Mouse (Mus musculus) right cerebral cortex, postnatal 4 days (tissue): ENCODE data around the gene Gm26602.
"Not testable (repeated sequence)": the region's sequence is repeated elsewhere in the genome, so short reads cannot be mapped to it uniquely, and the experiment has no call there.

ENCODE experiments used
- DNase-seq: peaks from one replicate; pipeline ENCODE4 v3.0.0-alpha.2; 2022

Gm26602 gene

DNA sequence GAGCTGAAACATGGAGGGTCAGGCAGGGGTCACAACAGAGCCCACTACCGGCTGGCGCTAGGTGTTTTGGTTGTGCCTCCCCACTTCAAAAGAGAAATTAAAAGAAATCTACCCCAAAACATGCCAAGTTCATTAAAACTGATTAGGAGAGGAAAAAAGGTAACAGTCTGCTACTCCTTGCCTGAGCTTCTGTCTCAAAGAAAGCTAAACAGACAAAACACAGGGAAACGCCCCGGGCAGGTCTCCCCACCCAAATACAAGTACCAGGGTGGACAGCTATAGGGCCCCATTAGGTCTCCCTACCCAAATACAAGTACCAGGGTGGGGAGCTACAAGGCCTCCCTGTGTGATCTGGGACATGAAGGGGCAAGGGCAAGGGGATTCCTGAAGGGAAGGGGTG is at the start of gene Gm26602:
TSS of gene Gm26602 (plus strand) at position 301 of the 400 bp plus-strand sequence.
- DNase-seq: no peak

DNA sequence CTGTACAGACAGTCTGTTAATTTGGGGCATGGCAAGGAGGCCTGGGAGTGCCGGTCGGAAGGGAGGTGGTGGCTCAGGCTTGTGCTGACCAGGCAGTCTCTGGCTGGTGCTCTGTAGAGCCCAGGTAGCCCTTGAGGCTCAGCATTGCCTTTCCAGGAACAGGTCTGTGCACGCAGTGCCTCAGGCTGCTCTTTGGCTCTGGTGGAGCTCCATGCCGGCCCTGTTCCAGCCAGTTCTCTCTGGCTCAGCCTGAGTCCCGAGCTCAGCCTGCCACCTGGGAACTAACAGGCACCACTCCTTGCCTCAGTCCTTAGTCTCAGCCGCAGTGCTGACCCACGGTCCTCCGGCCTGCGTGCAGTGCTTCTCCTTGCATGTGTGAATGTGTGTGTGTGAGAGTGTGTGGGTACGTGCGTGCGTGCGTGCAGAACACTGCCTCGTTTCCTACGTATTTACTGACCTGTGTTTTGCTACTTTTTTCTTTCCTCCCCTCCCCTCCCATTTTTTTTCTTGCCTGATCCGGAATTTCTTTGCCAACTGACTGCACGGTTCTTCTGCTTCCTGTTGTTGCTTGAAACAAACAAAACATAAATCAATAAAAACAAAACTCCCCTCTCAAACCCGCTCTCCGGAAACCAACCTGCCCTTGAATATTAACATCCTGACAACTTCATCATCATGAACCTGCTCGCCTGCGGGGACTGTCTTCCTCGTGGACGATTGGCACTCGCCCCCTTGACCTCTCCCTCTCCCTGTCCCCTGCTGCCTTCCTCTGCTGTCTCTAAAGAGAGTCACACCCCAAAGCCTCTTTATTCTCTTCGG is 49.2 kb upstream of the Gm26602 start:
- no peak for DNase-seq

DNA sequence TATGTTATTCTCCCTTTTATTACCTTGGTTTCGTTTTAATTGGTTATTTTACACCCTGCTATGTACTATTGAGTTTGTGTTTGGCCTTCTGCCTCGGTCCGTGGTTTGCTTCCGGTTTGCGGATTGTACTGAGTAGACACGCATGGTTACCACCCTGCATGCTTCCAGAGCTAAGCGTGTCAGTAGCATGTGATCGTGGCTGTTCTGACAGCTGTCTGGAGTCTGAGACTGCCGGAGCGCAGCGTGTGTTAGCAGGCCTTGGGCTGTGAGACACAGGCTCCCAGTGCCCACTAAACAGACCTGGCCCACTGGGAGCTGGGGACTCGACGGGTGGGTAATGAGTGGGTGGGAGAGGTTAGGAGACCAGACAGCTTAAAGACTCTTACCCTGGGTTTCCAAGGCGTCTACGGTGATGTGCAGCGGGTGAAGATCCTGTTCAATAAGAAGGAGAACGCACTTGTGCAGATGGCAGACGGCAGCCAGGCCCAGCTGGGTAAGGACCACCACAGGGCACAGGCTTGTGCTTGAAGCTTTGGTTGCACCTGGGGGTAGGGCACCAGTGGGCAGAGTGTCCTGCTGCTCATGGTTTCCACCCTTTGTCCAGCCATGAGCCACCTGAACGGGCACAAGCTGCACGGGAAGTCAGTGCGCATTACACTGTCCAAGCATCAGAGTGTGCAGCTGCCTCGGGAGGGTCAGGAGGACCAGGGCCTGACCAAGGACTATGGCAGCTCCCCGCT is 48.4 kb upstream of the Gm26602 start:
- peak; percentile 12 for DNase-seq

DNA sequence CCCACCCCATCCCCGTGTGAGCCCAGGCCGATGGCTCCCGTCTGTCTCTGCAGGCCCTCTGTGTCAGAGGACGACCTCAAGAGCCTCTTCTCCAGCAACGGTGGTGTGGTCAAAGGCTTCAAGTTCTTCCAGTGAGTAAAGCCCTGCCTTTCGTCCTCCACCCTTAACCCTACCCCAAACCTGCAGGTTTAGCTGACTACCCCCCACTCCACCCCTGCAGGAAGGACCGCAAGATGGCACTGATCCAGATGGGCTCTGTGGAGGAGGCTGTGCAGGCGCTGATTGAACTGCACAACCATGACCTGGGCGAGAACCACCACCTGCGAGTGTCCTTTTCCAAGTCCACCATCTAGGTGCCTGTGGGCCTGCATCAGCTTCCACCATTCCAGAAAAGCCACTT is 47.7 kb upstream of the Gm26602 start:
- peak; percentile 29 for DNase-seq

GRCm38 (mm10) chr10:79864351-79865188 is 46.1 kb upstream of the Gm26602 start:
- no peak for DNase-seq

- DNase-seq: peak; percentile 14
These were observed 45.5 kb upstream of the Gm26602 start for GRCm38 (mm10) chr10:79865189-79865601.

- DNase-seq: no peak
These were observed 44.8 kb upstream of the Gm26602 start for GRCm38 (mm10) chr10:79865801-79866295.

GRCm38 (mm10) chr10:79866601-79867000 is 44.1 kb upstream of the Gm26602 start:
- no peak for DNase-seq

DNA sequence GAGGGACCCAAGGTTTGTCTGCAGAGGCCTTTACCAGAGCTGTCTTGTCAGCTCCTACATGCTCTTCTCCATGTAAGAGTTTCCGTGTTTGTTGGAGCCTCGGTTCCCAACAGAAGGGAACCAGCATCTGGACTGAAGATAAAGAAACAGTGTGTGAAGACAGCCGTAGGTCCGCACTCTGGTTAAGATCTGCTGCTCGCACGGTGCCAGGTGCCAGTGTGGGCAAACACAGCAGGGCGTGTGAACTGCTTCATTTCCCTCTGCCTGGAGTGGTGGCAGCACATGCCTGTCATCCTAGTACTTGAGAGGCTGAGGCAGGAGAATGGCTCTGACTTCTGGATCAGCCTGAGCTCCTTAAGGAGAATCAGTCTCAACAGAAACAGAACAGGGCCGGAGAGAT is 38.8 kb upstream of the Gm26602 start:
- DNase-seq: no peak

GRCm38 (mm10) chr10:79872862-79873261 is 37.8 kb upstream of the Gm26602 start:
- no peak for DNase-seq

GRCm38 (mm10) chr10:79873313-79873712 is 37.3 kb upstream of the Gm26602 start:
- no peak for DNase-seq

- no peak for DNase-seq
These were observed 36.9 kb upstream of the Gm26602 start for GRCm38 (mm10) chr10:79873715-79874289.

DNA sequence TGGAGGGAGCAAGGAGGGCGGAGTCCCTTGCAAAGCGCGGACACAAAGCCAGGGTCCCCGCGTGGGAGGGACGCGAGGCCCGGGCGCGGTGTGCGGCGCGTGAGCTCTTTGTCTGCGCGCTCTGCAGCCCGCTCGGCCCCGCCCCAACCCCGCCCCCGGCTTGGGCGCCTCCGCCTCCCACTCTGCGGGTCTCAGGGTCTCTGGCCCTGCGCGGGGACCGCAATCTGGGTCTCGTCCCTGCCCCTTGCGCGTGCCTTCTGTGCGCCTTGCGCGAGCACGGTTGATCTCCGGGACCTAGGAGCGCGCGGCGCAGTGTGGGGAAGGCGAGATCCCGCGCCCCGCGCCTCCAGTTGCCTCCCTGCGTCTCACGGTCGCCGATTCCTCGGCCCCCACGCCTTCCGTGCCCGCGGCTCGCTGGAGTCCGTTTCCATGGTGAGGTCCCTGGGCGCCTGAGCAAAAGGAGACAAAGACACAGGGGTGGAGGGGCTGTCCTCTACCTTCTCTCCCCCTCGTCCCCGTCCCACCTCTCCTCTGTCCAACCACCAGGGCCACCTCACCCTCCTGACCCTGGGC is 36.3 kb upstream of the Gm26602 start, which contains the start of the genes Prtn3 and Plppr3:
TSS of gene Prtn3 (plus strand) at position 187 of the 573 bp plus-strand sequence.
TSS of gene Plppr3 (minus strand) at position 345 of the 573 bp plus-strand sequence.
- peak; percentile 73 for DNase-seq

DNA sequence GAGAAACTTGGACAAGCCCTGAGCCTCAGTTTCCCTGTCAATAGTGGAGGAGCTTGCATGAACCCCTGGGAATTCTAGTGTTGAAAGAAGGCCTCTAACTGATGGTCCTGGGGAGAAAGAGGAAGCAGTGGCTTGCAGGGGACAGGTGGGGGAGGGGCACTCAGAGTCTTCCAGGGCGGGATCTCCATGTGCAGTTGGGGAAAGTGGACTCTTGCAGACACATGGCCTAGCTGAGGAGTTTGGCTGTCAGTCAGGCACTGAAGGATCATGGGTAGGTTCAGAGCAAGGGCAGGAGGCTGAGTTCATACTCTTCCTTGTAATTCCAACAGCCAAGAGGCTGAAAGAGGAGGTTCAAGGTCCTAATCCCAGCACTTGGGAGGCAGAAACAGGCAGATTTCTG is 33.5 kb upstream of the Gm26602 start:
- no peak for DNase-seq

DNA sequence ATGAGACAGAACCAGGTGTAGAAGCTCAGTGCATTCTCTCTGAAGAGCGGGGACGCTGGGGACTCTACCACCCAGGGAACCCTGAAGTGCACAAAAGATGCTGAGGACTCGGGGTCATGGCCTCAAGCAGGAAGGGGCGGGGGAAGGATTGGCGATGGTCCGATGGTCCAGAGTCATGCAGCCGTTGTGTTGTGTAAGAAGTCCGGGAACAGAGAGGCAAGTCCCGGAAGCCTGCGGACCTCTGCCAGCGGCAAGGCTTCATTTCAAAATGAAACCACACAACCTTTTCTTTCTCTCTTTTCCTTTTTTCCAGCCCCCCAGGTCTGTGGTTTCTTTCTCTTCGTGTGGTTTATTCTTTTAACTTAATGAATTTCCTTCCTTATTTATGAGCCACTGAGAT is 32.9 kb upstream of the Gm26602 start:
- no peak for DNase-seq

DNA sequence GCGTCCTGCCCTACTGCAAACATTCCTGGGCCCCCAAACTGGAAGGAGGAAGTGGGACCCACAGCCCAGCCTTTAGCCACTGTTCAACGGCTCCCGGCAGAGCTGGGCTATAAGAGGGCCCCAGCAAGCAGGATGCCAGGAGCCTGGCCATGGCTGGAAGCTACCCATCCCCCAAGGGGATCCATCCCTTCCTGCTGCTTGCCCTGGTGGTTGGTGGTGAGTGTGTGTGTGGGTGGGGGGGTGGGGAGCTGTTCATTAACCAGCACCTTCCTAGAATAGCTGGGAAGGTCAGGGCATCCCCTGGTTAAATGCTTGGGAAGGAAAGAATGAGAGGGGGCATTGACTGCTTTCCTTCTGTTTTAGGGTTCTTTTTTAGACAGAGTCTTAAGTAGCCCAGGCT is 31.1 kb upstream of the Gm26602 start:
- DNase-seq: no peak

- no peak for DNase-seq
These were observed 29.9 kb upstream of the Gm26602 start for GRCm38 (mm10) chr10:79880721-79881120.

DNA sequence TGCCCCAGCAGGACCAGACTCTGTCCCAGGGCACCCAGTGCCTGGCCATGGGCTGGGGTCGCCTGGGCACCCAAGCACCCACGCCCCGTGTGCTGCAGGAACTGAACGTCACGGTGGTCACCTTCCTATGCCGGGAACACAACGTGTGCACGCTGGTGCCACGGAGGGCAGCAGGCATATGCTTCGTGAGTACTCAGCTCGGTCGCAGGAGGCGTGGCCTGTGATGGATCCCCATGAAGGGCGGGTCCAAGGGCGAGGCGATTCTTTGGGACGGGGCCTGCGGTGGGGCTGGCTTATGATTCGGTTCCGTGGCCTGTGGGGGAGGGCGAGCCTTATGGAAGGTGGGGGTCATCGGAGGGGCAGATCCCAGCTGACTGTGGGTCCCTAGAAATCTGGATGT is 28.7 kb upstream of the Gm26602 start:
- DNase-seq: no peak

- DNase-seq: peak; percentile 85
These were observed 27.2 kb upstream of the Gm26602 start for GRCm38 (mm10) chr10:79883297-79884084.

- DNase-seq: peak; percentile 56
These were observed 26.2 kb upstream of the Gm26602 start for GRCm38 (mm10) chr10:79884446-79884845.

GRCm38 (mm10) chr10:79884938-79885337 is 25.7 kb upstream of the Gm26602 start:
- DNase-seq: not testable (repeated sequence)
